Mouse (Mus musculus): ENCODE data around the gene Fgfr2. TPM values are rescaled to one million over a fixed set of nuclear protein-coding genes. Genes with fewer than 3 reads are reported as not detected.

Gene Fgfr2
- polyA plus RNA-seq, 1 experiment: 14.7 TPM

DNA sequence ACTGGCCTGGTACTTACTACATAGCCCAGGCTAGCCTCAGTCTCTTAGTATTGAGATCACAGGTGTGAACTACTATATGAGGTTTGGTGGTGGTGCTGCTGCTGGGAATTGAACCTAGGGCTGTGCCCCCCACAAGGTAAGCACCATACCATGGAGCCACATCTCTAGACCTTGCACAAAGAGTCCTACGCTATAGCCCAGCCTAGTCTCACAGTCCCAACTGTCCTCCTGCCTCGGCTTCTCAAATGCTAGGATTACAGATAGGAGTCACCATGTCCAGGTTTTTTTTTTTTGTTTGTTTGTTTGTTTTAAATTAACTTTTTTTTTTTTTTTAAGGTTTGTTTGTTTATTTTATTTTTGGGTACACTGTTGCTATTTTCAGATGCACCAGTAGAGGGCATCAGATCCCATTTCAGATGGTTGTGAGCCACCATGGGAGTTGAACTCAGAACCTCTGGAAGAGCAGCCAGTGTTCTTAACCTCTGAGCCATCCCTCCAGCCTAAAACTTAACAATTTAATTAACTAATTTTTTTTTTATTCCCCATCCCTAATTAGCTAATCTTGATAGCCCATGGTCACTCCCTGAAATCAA is 2388.9 kb downstream of the Fgfr2 start:
- H3K4me1 ChIP-seq (ENCODE audit: control insufficient read depth, insufficient read depth, insufficient read length, low read length): no peaks in the 10 kb centered on the region; the same call in 1 of the 2 replicates
- no peak overlapping the region for H3K27ac ChIP-seq (ENCODE audit: insufficient read depth, low read depth, low read length)
- no peak overlapping the region for H3K4me3 ChIP-seq (ENCODE audit: low read depth, low read length)
- WGBS: 98% methylated on average over 2 of the region's 2 CpGs
- H3K27me3 ChIP-seq (ENCODE audit: control insufficient read depth, insufficient read depth, low read length): no peaks in the 10 kb centered on the region
- H3K36me3 ChIP-seq (ENCODE audit: control insufficient read depth, insufficient read depth, low read length): peaks cover 35% of the 10 kb centered on the region
- TF ChIP-seq CTCF (IDR thresholded peaks at IDR 0.05; ENCODE audit: extremely low read depth, insufficient read length, insufficient replicate concordance, low read depth, low read length) (peak; percentile 35; the same call in 1 of the 2 replicates), POLR2A (IDR thresholded peaks at IDR 0.05; ENCODE audit: low read depth, low read length) (no peak)

DNA sequence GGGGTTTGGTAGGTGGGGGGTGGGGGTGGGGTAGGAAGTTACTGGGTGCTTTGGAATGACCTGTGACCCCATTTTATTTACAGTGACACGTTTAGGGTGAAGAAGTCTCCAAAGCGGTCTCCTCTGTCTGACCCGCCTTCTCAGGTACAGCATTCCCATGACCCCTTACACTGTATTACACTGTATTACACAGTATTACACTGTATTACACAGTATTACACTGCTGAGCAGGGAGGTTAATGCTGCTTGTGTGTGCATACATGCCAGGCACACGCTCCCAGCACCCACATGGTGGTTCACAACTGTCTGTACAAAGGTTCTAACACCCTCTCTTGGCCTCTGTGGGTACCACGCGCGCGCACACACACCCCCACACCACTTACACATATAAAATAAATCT is 2389.7 kb downstream of the Fgfr2 start:
- H3K4me3 ChIP-seq (ENCODE audit: low read depth, low read length): no peak overlapping the region
- H3K4me1 ChIP-seq (ENCODE audit: control insufficient read depth, insufficient read depth, insufficient read length, low read length): no peaks in the 10 kb centered on the region; the same call in 1 of the 2 replicates
- H3K27me3 ChIP-seq (ENCODE audit: control insufficient read depth, insufficient read depth, low read length): no peaks in the 10 kb centered on the region
- peaks cover 29% of the 10 kb centered on the region for H3K36me3 ChIP-seq (ENCODE audit: control insufficient read depth, insufficient read depth, low read length)
- H3K27ac ChIP-seq (ENCODE audit: insufficient read depth, low read depth, low read length): no peak overlapping the region
- TF ChIP-seq CTCF (IDR thresholded peaks at IDR 0.05; ENCODE audit: extremely low read depth, insufficient read length, insufficient replicate concordance, low read depth, low read length): no peak
- no peak for TF ChIP-seq POLR2A (IDR thresholded peaks at IDR 0.05; ENCODE audit: low read depth, low read length)
- 96% methylated on average over 8 of the region's 8 CpGs for WGBS

DNA sequence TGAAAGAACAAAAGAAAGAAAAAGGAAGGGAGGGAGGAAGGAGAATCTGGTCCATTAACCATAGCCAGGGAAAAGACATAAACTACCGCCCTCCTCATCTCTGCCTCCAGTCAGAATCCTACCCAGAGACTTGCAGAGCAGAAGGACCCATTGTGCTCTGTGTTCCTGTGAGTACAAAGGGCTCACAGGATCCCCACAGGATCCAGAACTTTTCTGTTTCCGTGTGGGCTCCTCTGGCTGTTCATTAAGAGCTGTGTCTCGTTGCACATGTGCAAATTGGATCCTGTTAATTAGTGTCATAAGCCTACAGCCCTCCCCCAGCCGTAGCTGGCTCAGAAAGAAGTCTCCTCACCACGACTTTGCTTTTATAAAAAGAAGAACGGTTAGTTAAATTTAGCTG is 2390.2 kb downstream of the Fgfr2 start:
- Histone ChIP-seq H3K27ac (ENCODE audit: insufficient read depth, low read depth, low read length) (no peak overlapping the region), H3K4me1 (ENCODE audit: control insufficient read depth, insufficient read depth, insufficient read length, low read length) (peaks cover 1% of the 10 kb centered on the region), H3K36me3 (ENCODE audit: control insufficient read depth, insufficient read depth, low read length) (peaks cover 29% of the 10 kb centered on the region), H3K4me3 (ENCODE audit: low read depth, low read length) (no peak overlapping the region), H3K27me3 (ENCODE audit: control insufficient read depth, insufficient read depth, low read length) (no peaks in the 10 kb centered on the region)
- no peak for TF ChIP-seq POLR2A (IDR thresholded peaks at IDR 0.05; ENCODE audit: low read depth, low read length)
- no peak for TF ChIP-seq CTCF (IDR thresholded peaks at IDR 0.05; ENCODE audit: extremely low read depth, insufficient read length, insufficient replicate concordance, low read depth, low read length)
- WGBS: 81% methylated on average over 6 of the region's 6 CpGs

DNA sequence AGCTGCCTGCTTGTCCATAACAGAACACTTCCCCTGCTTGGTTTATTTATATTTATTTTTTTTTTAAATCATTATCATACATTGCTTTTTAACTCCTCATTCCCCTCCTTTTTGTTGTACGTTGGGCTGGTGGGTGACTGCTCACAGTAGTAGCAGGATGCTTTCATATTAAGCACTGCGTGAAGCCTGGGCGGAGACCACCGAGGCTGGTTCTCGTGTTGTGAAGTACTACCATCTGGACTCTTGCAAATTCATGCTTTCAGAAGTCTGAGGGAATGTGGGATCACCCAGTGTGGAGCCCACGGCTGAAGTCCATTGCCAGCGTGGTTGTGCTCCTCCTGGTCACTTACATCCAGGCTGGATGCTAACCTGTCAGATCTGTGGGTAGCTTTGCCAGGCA is 2391.4 kb downstream of the Fgfr2 start:
- Histone ChIP-seq H3K4me3 (ENCODE audit: low read depth, low read length) (no peak overlapping the region), H3K36me3 (ENCODE audit: control insufficient read depth, insufficient read depth, low read length) (peaks cover 29% of the 10 kb centered on the region), H3K27me3 (ENCODE audit: control insufficient read depth, insufficient read depth, low read length) (no peaks in the 10 kb centered on the region), H3K4me1 (ENCODE audit: control insufficient read depth, insufficient read depth, insufficient read length, low read length) (peaks cover 11% of the 10 kb centered on the region), H3K27ac (ENCODE audit: insufficient read depth, low read depth, low read length) (no peak overlapping the region)
- TF ChIP-seq POLR2A (IDR thresholded peaks at IDR 0.05; ENCODE audit: low read depth, low read length): no peak
- TF ChIP-seq CTCF (IDR thresholded peaks at IDR 0.05; ENCODE audit: extremely low read depth, insufficient read length, insufficient replicate concordance, low read depth, low read length): no peak
- WGBS: 86% methylated on average over 7 of the region's 7 CpGs

DNA sequence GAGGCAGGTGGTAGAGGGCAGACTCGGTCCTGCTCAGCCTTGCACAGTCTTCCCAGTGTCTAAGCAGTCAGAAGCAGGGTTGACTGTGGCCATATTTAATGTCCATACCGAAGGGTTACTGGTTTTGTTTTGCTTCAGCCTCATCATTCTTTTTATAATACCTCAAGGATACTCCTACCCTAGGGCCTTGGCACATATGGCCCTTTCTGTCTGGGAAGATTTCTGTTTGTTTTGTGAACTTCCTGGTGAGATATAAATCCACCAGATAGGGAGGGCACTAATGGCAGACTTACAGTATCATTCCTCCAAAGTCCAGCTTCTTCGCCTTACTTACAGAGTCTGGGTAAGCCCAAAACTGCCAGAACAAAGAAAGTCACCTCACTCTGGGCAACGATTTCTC is 2395.6 kb downstream of the Fgfr2 start:
- Histone ChIP-seq H3K4me3 (ENCODE audit: low read depth, low read length) (peak overlapping the region; percentile 48), H3K27me3 (ENCODE audit: control insufficient read depth, insufficient read depth, low read length) (no peaks in the 10 kb centered on the region), H3K36me3 (ENCODE audit: control insufficient read depth, insufficient read depth, low read length) (peaks cover 5% of the 10 kb centered on the region; the same call in 1 of the 2 replicates), H3K27ac (ENCODE audit: insufficient read depth, low read depth, low read length) (peak overlapping the region; percentile 94), H3K4me1 (ENCODE audit: control insufficient read depth, insufficient read depth, insufficient read length, low read length) (peaks cover 15% of the 10 kb centered on the region)
- no peak for TF ChIP-seq POLR2A (IDR thresholded peaks at IDR 0.05; ENCODE audit: low read depth, low read length)
- TF ChIP-seq CTCF (IDR thresholded peaks at IDR 0.05; ENCODE audit: extremely low read depth, insufficient read length, insufficient replicate concordance, low read depth, low read length): no peak
- WGBS: 26% methylated on average over 4 of the region's 4 CpGs

DNA sequence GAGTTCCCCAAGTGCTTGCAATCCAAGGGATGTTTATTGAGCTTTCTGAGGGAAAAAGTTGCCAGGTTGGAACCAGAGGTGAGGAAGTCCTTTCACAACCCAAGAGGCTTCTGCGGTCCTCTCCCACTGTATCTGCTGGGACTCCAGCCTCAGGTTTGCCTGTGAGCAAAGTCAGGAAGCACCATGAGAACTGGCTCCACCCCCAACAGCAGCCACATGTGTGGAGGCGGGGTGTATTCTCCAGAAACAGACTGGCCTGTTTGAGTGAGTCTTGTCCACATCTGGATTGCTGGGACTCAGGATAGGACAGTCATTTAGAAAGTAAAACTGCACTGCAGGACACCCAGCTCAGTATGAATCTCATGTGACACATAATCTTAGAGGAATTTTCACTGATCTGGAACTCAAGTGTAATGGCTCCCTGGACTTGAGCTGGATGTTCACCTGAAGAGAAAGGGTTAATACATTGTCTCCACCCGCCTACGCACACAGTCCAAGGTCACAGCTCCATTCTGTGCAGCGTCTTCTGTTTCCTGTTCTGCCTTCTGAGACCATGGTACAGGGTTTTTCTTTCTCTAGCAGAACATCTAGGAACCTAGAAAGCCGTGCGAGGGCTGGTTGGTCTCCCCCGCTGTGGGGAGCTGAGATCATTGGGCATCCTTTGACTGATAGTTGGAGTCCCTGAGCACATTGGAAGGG is 2396.3 kb downstream of the Fgfr2 start:
- H3K4me1 ChIP-seq (ENCODE audit: control insufficient read depth, insufficient read depth, insufficient read length, low read length): peaks cover 15% of the 10 kb centered on the region
- 15% methylated on average over 8 of the region's 8 CpGs for WGBS
- H3K27me3 ChIP-seq (ENCODE audit: control insufficient read depth, insufficient read depth, low read length): no peaks in the 10 kb centered on the region
- peak overlapping the region; percentile 48 for H3K4me3 ChIP-seq (ENCODE audit: low read depth, low read length)
- TF ChIP-seq POLR2A (IDR thresholded peaks at IDR 0.05; ENCODE audit: low read depth, low read length) (0 out of 2 replicates have a peak, but pooled peaks have one; percentile 36), CTCF (IDR thresholded peaks at IDR 0.05; ENCODE audit: extremely low read depth, insufficient read length, insufficient replicate concordance, low read depth, low read length) (no peak)
- H3K36me3 ChIP-seq (ENCODE audit: control insufficient read depth, insufficient read depth, low read length): peaks cover 5% of the 10 kb centered on the region; the same call in 1 of the 2 replicates
- H3K27ac ChIP-seq (ENCODE audit: insufficient read depth, low read depth, low read length): peak overlapping the region; percentile 94

DNA sequence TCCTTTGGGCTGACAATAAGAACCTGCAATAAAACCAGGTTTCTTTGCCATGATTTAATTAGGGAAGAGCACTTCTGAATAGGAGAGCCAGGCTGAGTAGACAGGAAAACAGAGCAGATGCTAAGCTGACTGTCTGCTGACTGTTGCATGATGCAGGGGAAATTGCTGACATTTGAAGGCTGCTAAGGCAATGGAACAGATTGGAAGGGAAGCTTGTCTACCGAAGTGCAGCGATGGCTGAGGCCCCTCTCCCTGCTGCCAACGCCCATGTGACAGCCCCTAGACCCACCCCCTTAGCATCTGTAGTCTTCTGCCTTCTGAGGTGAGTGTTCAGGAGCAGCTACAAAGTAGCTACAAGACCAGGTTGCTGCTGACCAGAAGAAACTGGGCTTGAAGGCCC is 2397.0 kb downstream of the Fgfr2 start:
- 0 out of 2 replicates have a peak overlapping the region, but pooled peaks have one; percentile 94 for H3K27ac ChIP-seq (ENCODE audit: insufficient read depth, low read depth, low read length)
- H3K4me1 ChIP-seq (ENCODE audit: control insufficient read depth, insufficient read depth, insufficient read length, low read length): peaks cover 15% of the 10 kb centered on the region
- 55% methylated on average over 3 of the region's 3 CpGs for WGBS
- no peaks in the 10 kb centered on the region for H3K27me3 ChIP-seq (ENCODE audit: control insufficient read depth, insufficient read depth, low read length)
- TF ChIP-seq POLR2A (IDR thresholded peaks at IDR 0.05; ENCODE audit: low read depth, low read length) (no peak), CTCF (IDR thresholded peaks at IDR 0.05; ENCODE audit: extremely low read depth, insufficient read length, insufficient replicate concordance, low read depth, low read length) (no peak)
- peaks cover 5% of the 10 kb centered on the region; the same call in 1 of the 2 replicates for H3K36me3 ChIP-seq (ENCODE audit: control insufficient read depth, insufficient read depth, low read length)
- no peak overlapping the region for H3K4me3 ChIP-seq (ENCODE audit: low read depth, low read length)

All from small intestine, adult 2 months (tissue).